Mouse (Mus musculus): ENCODE results near the gene Ift122.

DNA sequence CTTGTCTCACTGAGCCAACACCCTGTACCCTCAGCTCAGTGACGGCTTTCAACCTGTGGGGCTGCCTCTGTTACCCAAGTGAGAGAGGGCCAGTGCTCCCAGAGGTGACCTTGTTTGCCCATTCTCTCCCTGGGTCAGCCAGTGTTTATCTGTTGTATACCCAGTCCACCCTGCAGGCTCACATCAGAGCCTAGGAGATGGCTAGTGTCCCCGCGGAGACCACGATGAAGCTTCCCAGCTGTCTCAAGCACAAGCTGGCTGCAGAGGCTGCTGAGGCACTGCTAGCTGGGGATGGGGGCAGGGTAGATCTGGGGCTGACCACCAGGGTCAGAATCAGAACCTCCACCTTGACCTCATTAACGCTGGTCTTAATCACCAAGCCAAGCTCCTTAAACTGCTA lies 76.7 kb downstream of the Ift122 start:
- TF ChIP-seq CTCF (IDR thresholded peaks at IDR 0.05; ENCODE audit: control insufficient read depth, insufficient read depth, low read length) (no peak; the same call in 1 of the 2 replicates), POLR2A (IDR thresholded peaks at IDR 0.05; ENCODE audit: borderline replicate concordance, control insufficient read depth, low read depth, low read length) (no peak)
